Mouse (Mus musculus) bone marrow, adult 2 months (tissue): ENCODE results near the gene Tmeff2.

Experiments used
- CTCF ChIP-seq: fragments of 200-500 bp; IDR thresholded peaks from 2 replicates; pipeline ENCODE4 v1.5.1; 2011; ENCODE audit warnings: low read length, control low read depth; ENCODE audit not compliant: control insufficient read depth, insufficient read depth
- POLR2A ChIP-seq: fragments of 200-500 bp; IDR thresholded peaks from 2 replicates; pipeline ENCODE4 v1.6.1; 2011; ENCODE audit warnings: low read depth, mild to moderate bottlenecking, control low read depth, low read length, borderline replicate concordance; ENCODE audit not compliant: control insufficient read depth

GRCm38 (mm10) chr1:51136792-51137191 lies 236.3 kb downstream of the Tmeff2 start:
- TF ChIP-seq CTCF: no peak
- TF ChIP-seq POLR2A: no peak
